Mouse (Mus musculus): ENCODE results near the gene Celf5.

- TF ChIP-seq CTCF (IDR thresholded peaks at IDR 0.05; ENCODE audit: low read depth, low read length), result no peak
- no peak for TF ChIP-seq POLR2A (IDR thresholded peaks at IDR 0.05; ENCODE audit: extremely low read depth, insufficient read depth, low read length)
Observed at GRCm38 (mm10) chr10:81489941-81490340, 7.4 kb upstream of the Celf5 start.
